Comparison of ENCODE assay signal across 8 mouse cellular contexts in the genomic region with DNA sequence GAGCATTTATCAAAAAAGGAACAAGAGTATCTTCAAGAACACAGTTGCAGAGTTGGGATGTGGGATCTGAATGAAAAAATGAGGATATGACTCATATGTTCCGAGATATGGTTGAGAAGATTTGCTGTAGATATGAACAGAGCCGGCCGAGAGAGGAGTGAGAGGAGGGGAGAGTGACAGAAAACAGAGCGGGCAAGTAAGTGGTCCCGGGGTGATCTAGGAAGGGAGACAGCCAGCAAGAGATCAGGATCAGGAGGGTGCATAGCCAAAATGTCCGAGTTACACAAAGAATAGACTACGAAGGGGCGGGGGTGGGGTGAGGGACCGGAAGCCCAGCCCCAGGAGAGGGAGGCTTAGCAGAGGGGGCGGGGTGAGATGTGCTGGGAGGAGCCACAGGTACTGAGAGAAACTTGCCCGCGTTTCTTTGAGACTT.
DNase-seq lines count a peak whose midpoint lies in the region; ATAC-seq and TF ChIP-seq lines count a peak whose summit lies in the region.

No protein-coding gene starts in this region.

- DNase-seq in heart, adult 11 months = peak; percentile 83
- DNase-seq in heart, postnatal 25 days (ENCODE audit: low spot score) = no peak
- peak; percentile 65 for DNase-seq in MEL-GATA-1-ER (ENCODE audit: extremely low read depth, low read depth)
- peak; percentile 62 for DNase-seq in thymus, postnatal 14 days
- no peak for DNase-seq in cerebellum, adult 11-12 months

- H3K4me1 ChIP-seq in embryonic facial prominence, embryonic 15.5 days = no peaks in the 10 kb centered on the region
- H3K4me1 ChIP-seq in intestine, postnatal 0 days (replicated peaks; ENCODE audit: control insufficient read depth, insufficient read depth, low read length) = no peaks in the 10 kb centered on the region

- H3K4me2 ChIP-seq in embryonic facial prominence, embryonic 15.5 days (replicated peaks) = peak overlapping the region; percentile 28; the same call in 1 of the 2 replicates
- H3K4me2 ChIP-seq in intestine, postnatal 0 days (replicated peaks; ENCODE audit: low read depth) = peak overlapping the region; percentile 57

- no peak for TF ChIP-seq CTCF in intestine, postnatal 0 days (IDR thresholded peaks at IDR 0.05; ENCODE audit: low read depth)

- 0 out of 2 replicates have a peak overlapping the region, but pooled peaks have one; percentile 7 for H3K4me3 ChIP-seq in embryonic facial prominence, embryonic 15.5 days (replicated peaks)
- H3K4me3 ChIP-seq in intestine, postnatal 0 days (ENCODE audit: low read depth, low read length) = peak overlapping the region; percentile 29

- intact Hi-C loops in heart, postnatal 25 days (cut with DNase I) = no loop called here

- H3K36me3 ChIP-seq in embryonic facial prominence, embryonic 15.5 days = no peaks in the 10 kb centered on the region
- no peaks in the 10 kb centered on the region for H3K36me3 ChIP-seq in intestine, postnatal 0 days (ENCODE audit: control insufficient read depth, insufficient read depth)

- no peaks in the 10 kb centered on the region for H3K9me3 ChIP-seq in embryonic facial prominence, embryonic 15.5 days (replicated peaks)
- no peaks in the 10 kb centered on the region for H3K9me3 ChIP-seq in intestine, postnatal 0 days (ENCODE audit: control insufficient read depth)

- H3K27ac ChIP-seq in embryonic facial prominence, embryonic 15.5 days (replicated peaks) = no peak overlapping the region
- H3K27ac ChIP-seq in intestine, postnatal 0 days (ENCODE audit: low read depth, low read length) = no peak overlapping the region

- H3K27me3 ChIP-seq in embryonic facial prominence, embryonic 15.5 days = no peaks in the 10 kb centered on the region
- H3K27me3 ChIP-seq in intestine, postnatal 0 days (replicated peaks; ENCODE audit: control insufficient read depth, insufficient read depth, low read length) = no peaks in the 10 kb centered on the region

- WGBS in embryonic facial prominence, embryonic 15.5 days = 33% methylated on average over 12 of the region's 12 CpGs
- 20% methylated on average over 12 of the region's 12 CpGs for WGBS in intestine, postnatal 0 days

- H3K9ac ChIP-seq in embryonic facial prominence, embryonic 15.5 days = no peak overlapping the region
- no peak overlapping the region for H3K9ac ChIP-seq in intestine, postnatal 0 days (ENCODE audit: low read depth, low read length)

- peak; percentile 39; the same call in 1 of the 2 replicates for ATAC-seq in embryonic facial prominence, embryonic 15.5 days (ENCODE audit: insufficient number of reproducible peaks, low FRiP score, low TSS enrichment, low read depth)
- ATAC-seq in intestine, postnatal 0 days = peak; percentile 38
- ATAC-seq in megakaryocyte-erythroid progenitor cell, adult 5-6 weeks (replicated peaks; ENCODE audit: low FRiP score, low TSS enrichment, poor library complexity, severe bottlenecking) = peak; percentile 94

Comparison
In these comparisons a context has a peak if more than half of its experiments do, and no peak if none do; other contexts are left out.
1. DNase-seq: peak in heart, adult 11 months (single experiment), MEL-GATA-1-ER (single experiment) and thymus, postnatal 14 days (single experiment); none in heart, postnatal 25 days (single experiment) and cerebellum, adult 11-12 months (single experiment).
2. ATAC-seq: peak in every context shown above with its lines; median percentile 94 in megakaryocyte-erythroid progenitor cell, adult 5-6 weeks; 39 in embryonic facial prominence, embryonic 15.5 days; 38 in intestine, postnatal 0 days.